Mouse (Mus musculus) CD4-positive, CD25-positive, alpha-beta regulatory T cell, adult 4 months (primary cell): ENCODE results near the gene Lars2. TPM values are rescaled to one million over a fixed set of nuclear protein-coding genes. Genes with fewer than 3 reads are reported as not detected.
A peak's percentile ranks its signal among the peaks of the same experiment; 100 is the strongest.

ENCODE experiments used
- ATAC-seq: one replicate; pipeline ENCODE4 v1.8.0; 2017
- polyA plus RNA-seq, 2 experiments: library from polyadenylated mRNA; unstranded; fragments of 100-300 nt; shearing (Covaris generic); gene quantifications; one replicate each; pipeline ENCODE4 v1.2.1; 2017

Lars2 gene
- polyA plus RNA-seq, 2 experiments from 2014 or later, result 704 to 1,559 TPM

- ATAC-seq, result peak; percentile 61
Measured at GRCm38 (mm10) chr9:123478586-123479195, 112.0 kb downstream of the Lars2 start, which contains the start of gene Limd1. Gene Limd1 (plus strand): TSS chr9:123478706.

- peak; percentile 21 for ATAC-seq
Measured at GRCm38 (mm10) chr9:123479196-123479669, 112.5 kb downstream of the Lars2 start.

- no peak for ATAC-seq
Measured at GRCm38 (mm10) chr9:123479876-123480252, 113.1 kb downstream of the Lars2 start.

- no peak for ATAC-seq
Measured at GRCm38 (mm10) chr9:123480253-123480921, 113.7 kb downstream of the Lars2 start.

GRCm38 (mm10) chr9:123481136-123481535 lies 114.4 kb downstream of the Lars2 start:
- ATAC-seq, result no peak

- no peak for ATAC-seq
Measured at GRCm38 (mm10) chr9:123483598-123483997, 116.9 kb downstream of the Lars2 start.

- ATAC-seq, result no peak
Measured at GRCm38 (mm10) chr9:123484830-123485229, 118.1 kb downstream of the Lars2 start.

GRCm38 (mm10) chr9:123485561-123485960 lies 118.8 kb downstream of the Lars2 start:
- ATAC-seq, result no peak

- no peak for ATAC-seq
Measured at GRCm38 (mm10) chr9:123486635-123487034, 119.9 kb downstream of the Lars2 start.

GRCm38 (mm10) chr9:123489073-123489472 lies 122.3 kb downstream of the Lars2 start:
- no peak for ATAC-seq

GRCm38 (mm10) chr9:123489727-123490343 lies 123.1 kb downstream of the Lars2 start:
- ATAC-seq, result no peak

- no peak for ATAC-seq
Measured at GRCm38 (mm10) chr9:123490930-123491329, 124.2 kb downstream of the Lars2 start.

GRCm38 (mm10) chr9:123491917-123492585 lies 125.3 kb downstream of the Lars2 start:
- ATAC-seq, result no peak

- ATAC-seq, result no peak
Measured at GRCm38 (mm10) chr9:123496665-123497064, 129.9 kb downstream of the Lars2 start.

GRCm38 (mm10) chr9:123497906-123498305 lies 131.2 kb downstream of the Lars2 start:
- peak; percentile 76 for ATAC-seq

GRCm38 (mm10) chr9:123500480-123500879 lies 133.8 kb downstream of the Lars2 start:
- no peak for ATAC-seq

GRCm38 (mm10) chr9:123503171-123503834 lies 136.6 kb downstream of the Lars2 start:
- ATAC-seq, result no peak

- peak; percentile 94 for ATAC-seq
Measured at GRCm38 (mm10) chr9:123504325-123504724, 137.6 kb downstream of the Lars2 start.

- ATAC-seq, result no peak
Measured at GRCm38 (mm10) chr9:123505598-123505997, 138.9 kb downstream of the Lars2 start.

- ATAC-seq, result no peak
Measured at GRCm38 (mm10) chr9:123506270-123507146, 139.8 kb downstream of the Lars2 start.

GRCm38 (mm10) chr9:123507380-123507779 lies 140.7 kb downstream of the Lars2 start:
- no peak for ATAC-seq

- no peak for ATAC-seq
Measured at GRCm38 (mm10) chr9:123508986-123509385, 142.3 kb downstream of the Lars2 start.
